Mouse (Mus musculus): Measurements from ENCODE around the gene Gse1. TPM values are rescaled to one million over a fixed set of nuclear protein-coding genes. Genes with fewer than 3 reads are reported as not detected.
A peak's percentile ranks its signal among the peaks of the same experiment; 100 is the strongest.

Gene Gse1
- polyA plus RNA-seq, 1 experiment, result 14.7 TPM

DNA sequence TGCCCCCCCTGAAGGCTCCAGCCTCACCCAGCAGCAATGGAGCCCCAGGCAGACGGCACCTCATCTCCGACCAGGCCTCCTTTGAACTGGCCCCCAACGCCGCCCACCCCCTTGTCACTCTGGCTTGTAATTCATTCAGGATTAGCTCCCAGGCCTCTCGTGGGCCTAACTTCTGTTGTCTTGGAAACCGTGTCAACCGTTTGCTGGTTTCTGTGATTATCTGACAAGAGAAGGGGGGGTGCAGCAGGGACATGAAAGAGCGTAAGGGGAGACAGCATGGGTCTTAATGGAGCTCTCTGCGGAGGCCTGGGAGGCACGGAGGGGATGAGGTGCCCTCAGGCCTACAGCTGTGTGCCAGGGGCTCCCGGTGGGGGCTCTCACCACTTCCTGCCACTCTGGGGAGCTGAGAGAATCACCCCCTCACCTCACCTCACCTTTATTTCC, 269.3 kb downstream of the Gse1 start:
- TF ChIP-seq USF1 (IDR thresholded peaks at IDR 0.05; ENCODE audit: low read depth) (no peak), MAX (IDR thresholded peaks at IDR 0.05; ENCODE audit: low read depth) (no peak), MYOG (IDR thresholded peaks at IDR 0.05; ENCODE audit: control insufficient read depth in 1 of 3, insufficient read depth in 1 of 3, insufficient read length in 2 of 3, low read depth in 2 of 3) (no peak), POLR2AphosphoS2 (IDR thresholded peaks at IDR 0.05; ENCODE audit: insufficient read length, low read depth) (no peak), CEBPB (IDR thresholded peaks at IDR 0.05; ENCODE audit: insufficient read depth, poor library complexity, severe bottlenecking) (no peak), TCF3 (IDR thresholded peaks at IDR 0.05; ENCODE audit: insufficient read length, low read depth) (no peak), TCF12 (IDR thresholded peaks at IDR 0.05; ENCODE audit: insufficient read depth, poor library complexity, severe bottlenecking) (no peak), MYOD1 (IDR thresholded peaks at IDR 0.05; ENCODE audit: control insufficient read depth in 1 of 3, insufficient read length in 2 of 3, low read depth in 2 of 3) (no peak), POLR2A (IDR thresholded peaks at IDR 0.05; ENCODE audit: insufficient read length, low read depth) (no peak)

GRCm38 (mm10) chr8:120498349-120498831, 270.1 kb downstream of the Gse1 start:
- Histone ChIP-seq H3K27me3 (ENCODE audit: control insufficient read depth, insufficient read depth, insufficient read length) (no peaks in the 10 kb centered on the region), H3K36me3 (ENCODE audit: control insufficient read depth, insufficient read depth) (no peaks in the 10 kb centered on the region), H3K4me3 (peak overlapping the region; percentile 13), H3K79me2 (ENCODE audit: control insufficient read depth, insufficient read depth) (peaks cover 78% of the 10 kb centered on the region), H3ac (ENCODE audit: control insufficient read depth, insufficient read length) (no peak overlapping the region), H3K4me2 (ENCODE audit: low read depth) (peak overlapping the region; percentile 97)
- TF ChIP-seq MYOD1 (IDR thresholded peaks at IDR 0.05; ENCODE audit: control insufficient read depth in 1 of 3, insufficient read length in 2 of 3, low read depth in 2 of 3), result no peak
- no peak for TF ChIP-seq TCF12 (IDR thresholded peaks at IDR 0.05; ENCODE audit: insufficient read depth, poor library complexity, severe bottlenecking)
- no peak for TF ChIP-seq TCF3 (IDR thresholded peaks at IDR 0.05; ENCODE audit: insufficient read length, low read depth)
- TF ChIP-seq POLR2A (IDR thresholded peaks at IDR 0.05; ENCODE audit: insufficient read length, low read depth), result no peak
- no peak for TF ChIP-seq CEBPB (IDR thresholded peaks at IDR 0.05; ENCODE audit: insufficient read depth, poor library complexity, severe bottlenecking)
- TF ChIP-seq REST (IDR thresholded peaks at IDR 0.05; ENCODE audit: insufficient read depth, insufficient read length), result no peak
- TF ChIP-seq MAX (IDR thresholded peaks at IDR 0.05; ENCODE audit: low read depth), result no peak
- no peak for TF ChIP-seq POLR2AphosphoS2 (IDR thresholded peaks at IDR 0.05; ENCODE audit: insufficient read length, low read depth)
- no peak for TF ChIP-seq MYOG (IDR thresholded peaks at IDR 0.05; ENCODE audit: control insufficient read depth in 1 of 3, insufficient read depth in 1 of 3, insufficient read length in 2 of 3, low read depth in 2 of 3)
- TF ChIP-seq E2F4 (IDR thresholded peaks at IDR 0.05; ENCODE audit: insufficient read depth), result no peak
- TF ChIP-seq USF1 (IDR thresholded peaks at IDR 0.05; ENCODE audit: low read depth), result no peak
- no peak for TF ChIP-seq SRF (IDR thresholded peaks at IDR 0.05; ENCODE audit: control insufficient read depth, insufficient read length, low read depth)

More for the DNA sequence above, 269.3 kb downstream of the Gse1 start:
- no peak overlapping the region for H3K4me3 ChIP-seq
- H3K4me2 ChIP-seq (ENCODE audit: low read depth), result no peak overlapping the region
- no peaks in the 10 kb centered on the region for H3K27me3 ChIP-seq (ENCODE audit: control insufficient read depth, insufficient read depth, insufficient read length)
- H3ac ChIP-seq (ENCODE audit: control insufficient read depth, insufficient read length), result no peak overlapping the region
- no peaks in the 10 kb centered on the region for H3K36me3 ChIP-seq (ENCODE audit: control insufficient read depth, insufficient read depth)
- peaks cover 80% of the 10 kb centered on the region for H3K79me2 ChIP-seq (ENCODE audit: control insufficient read depth, insufficient read depth)

GRCm38 (mm10) chr8:120498926-120499605, 270.8 kb downstream of the Gse1 start:
- Histone ChIP-seq H3K4me2 (ENCODE audit: low read depth) (peak overlapping the region; percentile 97), H3K27me3 (ENCODE audit: control insufficient read depth, insufficient read depth, insufficient read length) (no peaks in the 10 kb centered on the region), H3K36me3 (ENCODE audit: control insufficient read depth, insufficient read depth) (no peaks in the 10 kb centered on the region), H3ac (ENCODE audit: control insufficient read depth, insufficient read length) (no peak overlapping the region), H3K4me3 (peak overlapping the region; percentile 13), H3K79me2 (ENCODE audit: control insufficient read depth, insufficient read depth) (peaks cover 73% of the 10 kb centered on the region)
- TF ChIP-seq MYOD1 (IDR thresholded peaks at IDR 0.05; ENCODE audit: control insufficient read depth in 1 of 3, insufficient read length in 2 of 3, low read depth in 2 of 3), result peak in 1 of 3 experiments; percentile 71
- no peak for TF ChIP-seq REST (IDR thresholded peaks at IDR 0.05; ENCODE audit: insufficient read depth, insufficient read length)

- Histone ChIP-seq H3K36me3 (ENCODE audit: control insufficient read depth, insufficient read depth) (no peaks in the 10 kb centered on the region), H3ac (ENCODE audit: control insufficient read depth, insufficient read length) (no peak overlapping the region), H3K4me2 (ENCODE audit: low read depth) (no peak overlapping the region), H3K4me3 (no peak overlapping the region), H3K27me3 (ENCODE audit: control insufficient read depth, insufficient read depth, insufficient read length) (no peaks in the 10 kb centered on the region), H3K79me2 (ENCODE audit: control insufficient read depth, insufficient read depth) (peaks cover 62% of the 10 kb centered on the region)
- TF ChIP-seq TCF12 (IDR thresholded peaks at IDR 0.05; ENCODE audit: insufficient read depth, poor library complexity, severe bottlenecking), result no peak
- TF ChIP-seq MYOD1 (IDR thresholded peaks at IDR 0.05; ENCODE audit: control insufficient read depth in 1 of 3, insufficient read length in 2 of 3, low read depth in 2 of 3), result peak in 1 of 3 experiments; percentile 63
- TF ChIP-seq MYOG (IDR thresholded peaks at IDR 0.05; ENCODE audit: control insufficient read depth in 1 of 3, insufficient read depth in 1 of 3, insufficient read length in 2 of 3, low read depth in 2 of 3), result peak in 2 of 3 experiments; percentile 9 to 64
Measured at GRCm38 (mm10) chr8:120500701-120501261, 272.5 kb downstream of the Gse1 start.

DNA sequence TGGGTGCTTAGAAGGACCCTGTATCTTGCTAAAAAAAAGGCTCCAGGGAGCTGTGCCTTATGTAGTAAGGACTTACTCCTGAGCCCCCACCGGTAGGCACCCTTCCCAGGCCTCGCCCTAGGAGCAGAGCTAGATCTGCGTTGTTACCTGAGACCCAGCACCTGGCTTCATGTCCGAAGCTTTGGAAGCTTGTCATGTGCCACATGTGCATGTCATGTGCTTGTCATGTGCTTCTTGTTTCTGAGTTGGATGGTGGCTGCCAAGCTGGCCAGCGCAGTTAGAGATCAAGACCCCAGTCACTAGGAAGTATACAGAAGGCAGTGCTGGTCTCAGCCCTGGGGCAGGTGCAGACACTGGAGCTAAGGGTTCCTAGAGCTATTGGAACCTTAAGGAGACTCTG, 273.2 kb downstream of the Gse1 start:
- Histone ChIP-seq H3K79me2 (ENCODE audit: control insufficient read depth, insufficient read depth) (peaks cover 62% of the 10 kb centered on the region), H3ac (ENCODE audit: control insufficient read depth, insufficient read length) (no peak overlapping the region), H3K27me3 (ENCODE audit: control insufficient read depth, insufficient read depth, insufficient read length) (no peaks in the 10 kb centered on the region), H3K4me2 (ENCODE audit: low read depth) (no peak overlapping the region), H3K36me3 (ENCODE audit: control insufficient read depth, insufficient read depth) (no peaks in the 10 kb centered on the region), H3K4me3 (no peak overlapping the region)
- TF ChIP-seq MAX (IDR thresholded peaks at IDR 0.05; ENCODE audit: low read depth), result no peak
- TF ChIP-seq E2F4 (IDR thresholded peaks at IDR 0.05; ENCODE audit: insufficient read depth), result no peak
- TF ChIP-seq MYOD1 (IDR thresholded peaks at IDR 0.05; ENCODE audit: control insufficient read depth in 1 of 3, insufficient read length in 2 of 3, low read depth in 2 of 3), result no peak
- no peak for TF ChIP-seq TCF3 (IDR thresholded peaks at IDR 0.05; ENCODE audit: insufficient read length, low read depth)
- TF ChIP-seq SRF (IDR thresholded peaks at IDR 0.05; ENCODE audit: control insufficient read depth, insufficient read length, low read depth), result no peak
- no peak for TF ChIP-seq POLR2AphosphoS2 (IDR thresholded peaks at IDR 0.05; ENCODE audit: insufficient read length, low read depth)
- TF ChIP-seq TCF12 (IDR thresholded peaks at IDR 0.05; ENCODE audit: insufficient read depth, poor library complexity, severe bottlenecking), result no peak
- TF ChIP-seq POLR2A (IDR thresholded peaks at IDR 0.05; ENCODE audit: insufficient read length, low read depth), result no peak
- no peak for TF ChIP-seq USF1 (IDR thresholded peaks at IDR 0.05; ENCODE audit: low read depth)
- no peak for TF ChIP-seq REST (IDR thresholded peaks at IDR 0.05; ENCODE audit: insufficient read depth, insufficient read length)
- TF ChIP-seq MYOG (IDR thresholded peaks at IDR 0.05; ENCODE audit: control insufficient read depth in 1 of 3, insufficient read depth in 1 of 3, insufficient read length in 2 of 3, low read depth in 2 of 3), result no peak
- TF ChIP-seq CEBPB (IDR thresholded peaks at IDR 0.05; ENCODE audit: insufficient read depth, poor library complexity, severe bottlenecking), result no peak

All from myocyte (in vitro differentiated cells).